Mouse (Mus musculus) layer of hippocampus, postnatal 14 days (tissue): Measurements from ENCODE around the gene Mrpl17. TPM values are rescaled to one million over a fixed set of nuclear protein-coding genes. Genes with fewer than 3 reads are reported as not detected.

Source experiments
- DNase-seq, 2 experiments: peaks; one replicate each; pipeline ENCODE4 v3.0.0; 2021 to 2022; ENCODE audit warnings: low spot score in 2 of 2, mixed read lengths in 1 of 2
- total RNA-seq, 2 experiments: library from RNA; stranded (reverse); gene quantifications; 2 replicates each; pipeline ENCODE4 v1.2.3; 2021

Mrpl17 gene
- total RNA-seq, 2 experiments from 2014 or later: 121 to 126 TPM

DNA sequence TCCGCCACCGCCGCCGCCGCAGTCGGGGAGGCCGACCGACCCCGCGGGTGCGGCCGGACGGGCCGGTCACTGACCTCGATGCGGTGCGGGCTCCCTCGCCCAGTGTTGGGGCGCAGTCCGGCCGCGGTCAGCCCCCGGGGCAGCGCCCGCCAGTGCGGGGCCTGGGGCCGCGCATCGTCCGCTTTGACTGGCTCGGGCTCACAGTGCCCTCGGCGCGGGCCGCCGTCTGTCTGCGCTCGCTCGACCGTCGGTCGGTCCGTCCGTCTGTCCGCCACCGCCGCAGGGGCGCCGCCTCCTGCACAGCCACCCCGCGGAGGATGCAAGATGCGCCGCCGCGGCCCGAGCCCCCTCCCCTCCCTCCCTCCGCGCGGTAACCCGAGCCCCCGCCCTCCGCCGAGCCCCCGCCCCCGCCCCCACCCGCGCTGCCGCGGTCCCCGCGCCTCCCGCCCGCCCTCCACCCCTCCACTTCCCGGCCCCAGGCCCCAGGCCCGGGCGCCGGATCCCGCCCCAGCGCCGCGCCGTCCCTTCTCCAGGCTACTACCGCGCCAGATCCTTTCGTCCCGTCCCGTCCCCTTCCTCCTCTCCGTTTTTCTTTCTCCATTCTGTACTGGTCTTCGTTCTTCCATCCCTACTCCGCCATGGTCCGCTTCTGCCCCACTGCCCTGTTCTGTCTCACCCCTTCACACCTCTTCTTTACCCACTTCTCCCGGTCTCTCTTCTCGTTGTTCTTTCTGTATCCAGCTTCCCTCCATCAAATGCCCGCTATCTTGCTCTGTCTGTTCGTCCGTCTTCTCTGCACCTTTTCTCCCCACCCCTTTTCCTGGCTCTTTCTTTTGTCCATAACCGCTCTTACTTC, 23.4 kb downstream of the Mrpl17 start, which contains the start of gene Dchs1:
Dchs1 (minus strand) TSS at position 370 of the 856 bp plus-strand sequence.
- no peak for DNase-seq

DNA sequence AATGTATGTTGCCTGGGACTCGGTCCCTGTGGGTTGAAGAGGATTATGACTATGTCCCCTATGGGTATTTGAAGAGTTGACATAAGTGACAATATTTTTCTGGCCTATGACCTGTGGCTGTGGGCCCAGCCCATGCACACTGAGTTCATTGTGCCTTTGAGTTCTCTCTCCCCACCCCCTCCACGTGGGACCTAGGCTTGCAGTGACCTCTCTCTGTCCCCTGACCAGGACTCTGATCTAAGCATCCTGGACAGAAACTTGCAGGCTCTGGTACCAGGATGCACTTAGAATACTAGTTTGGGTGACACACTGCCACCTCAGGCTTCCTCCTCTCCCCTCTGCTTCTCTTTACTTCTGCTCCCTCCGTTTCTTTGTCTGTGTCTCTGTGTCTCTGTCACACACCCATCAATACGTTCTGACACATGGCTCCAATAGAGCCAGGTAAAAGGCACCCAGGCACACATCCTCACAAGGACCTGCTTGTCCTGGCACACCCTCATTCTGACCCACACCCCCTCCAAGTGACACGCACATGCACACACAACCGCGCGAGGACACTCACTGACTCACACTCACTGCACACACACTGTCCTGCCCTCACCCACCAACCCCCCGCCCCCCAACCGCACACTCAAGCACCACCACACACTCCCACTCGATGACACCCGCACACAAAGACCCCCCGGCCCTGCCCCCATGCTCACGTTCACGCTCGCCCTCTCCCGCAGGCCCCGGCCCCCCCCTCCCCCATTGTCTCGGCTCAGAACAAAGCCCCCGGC, 24.2 kb downstream of the Mrpl17 start:
- DNase-seq: no peak

DNA sequence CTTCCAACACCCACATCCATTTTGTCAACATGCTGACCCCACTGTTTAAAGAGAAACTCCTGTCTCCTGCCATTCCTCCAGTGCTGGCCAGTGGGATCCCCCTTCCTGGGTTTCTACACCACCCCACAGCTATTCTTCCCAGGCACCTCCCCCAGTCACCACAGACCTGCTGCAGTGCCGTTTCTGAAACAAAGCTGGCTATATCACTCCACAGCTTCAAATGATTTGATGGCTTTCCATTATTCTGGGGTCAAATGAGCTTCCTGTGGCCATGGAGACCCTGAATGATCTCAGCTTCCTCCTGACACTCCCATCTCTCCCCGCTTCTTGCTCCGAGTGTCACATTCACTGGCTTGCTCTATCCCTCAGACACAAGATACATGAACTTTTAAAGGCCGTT, 26.3 kb downstream of the Mrpl17 start:
- no peak for DNase-seq

DNA sequence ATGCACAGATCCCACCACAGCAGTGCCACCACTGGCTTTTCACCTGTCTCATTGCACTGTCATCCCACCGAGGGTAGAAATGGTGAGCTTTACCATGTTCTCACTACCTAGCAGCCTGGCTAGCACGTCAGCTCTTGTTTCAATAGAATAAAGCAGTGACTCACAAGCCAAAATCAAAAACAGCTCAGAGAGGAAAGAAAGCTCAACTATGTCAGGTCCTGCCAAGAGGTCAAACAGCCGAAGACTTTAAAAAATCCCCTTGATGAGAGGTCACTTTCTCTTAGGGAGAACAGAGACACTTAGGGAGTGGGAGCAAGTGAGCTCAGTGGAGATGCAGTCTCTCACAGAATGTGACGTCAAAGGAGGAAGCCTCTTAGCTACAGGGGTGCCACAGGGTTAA, 27.0 kb downstream of the Mrpl17 start:
- DNase-seq: no peak

DNA sequence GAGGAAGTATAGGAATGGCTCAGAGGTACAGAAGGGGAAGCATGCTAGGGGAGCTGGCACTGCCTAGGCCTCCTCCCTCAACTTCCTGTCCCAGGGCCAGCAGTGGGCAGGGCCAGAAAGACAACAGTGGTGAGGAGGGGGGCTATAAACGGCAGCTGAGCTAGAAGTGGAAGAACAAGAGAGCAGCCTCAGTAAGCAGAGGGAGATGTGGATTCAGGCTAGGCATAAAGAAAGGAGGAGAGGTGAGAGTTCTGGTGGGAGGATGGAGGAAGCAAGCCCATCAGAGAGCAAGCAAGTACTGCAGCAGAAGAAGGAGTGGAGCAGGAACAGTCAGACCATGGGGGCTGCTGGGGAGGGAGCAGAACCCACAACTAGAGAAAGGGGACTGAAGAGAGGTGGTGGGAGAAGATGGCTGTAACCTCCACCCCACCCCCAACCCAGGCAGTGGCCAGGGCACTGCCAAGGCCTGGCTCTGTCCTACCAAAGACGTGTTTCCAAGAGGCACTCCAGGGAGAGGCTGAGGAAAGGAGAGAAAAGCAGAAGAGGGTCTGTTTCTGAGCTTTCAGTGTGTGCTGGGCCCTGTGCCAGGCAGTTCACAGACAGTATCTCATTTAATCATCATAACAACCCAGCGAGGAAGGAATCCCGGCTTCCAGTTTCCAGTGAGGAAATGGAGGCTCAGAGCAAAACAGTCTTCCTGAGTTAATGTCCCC, 32.2 kb downstream of the Mrpl17 start:
- DNase-seq: no peak

DNA sequence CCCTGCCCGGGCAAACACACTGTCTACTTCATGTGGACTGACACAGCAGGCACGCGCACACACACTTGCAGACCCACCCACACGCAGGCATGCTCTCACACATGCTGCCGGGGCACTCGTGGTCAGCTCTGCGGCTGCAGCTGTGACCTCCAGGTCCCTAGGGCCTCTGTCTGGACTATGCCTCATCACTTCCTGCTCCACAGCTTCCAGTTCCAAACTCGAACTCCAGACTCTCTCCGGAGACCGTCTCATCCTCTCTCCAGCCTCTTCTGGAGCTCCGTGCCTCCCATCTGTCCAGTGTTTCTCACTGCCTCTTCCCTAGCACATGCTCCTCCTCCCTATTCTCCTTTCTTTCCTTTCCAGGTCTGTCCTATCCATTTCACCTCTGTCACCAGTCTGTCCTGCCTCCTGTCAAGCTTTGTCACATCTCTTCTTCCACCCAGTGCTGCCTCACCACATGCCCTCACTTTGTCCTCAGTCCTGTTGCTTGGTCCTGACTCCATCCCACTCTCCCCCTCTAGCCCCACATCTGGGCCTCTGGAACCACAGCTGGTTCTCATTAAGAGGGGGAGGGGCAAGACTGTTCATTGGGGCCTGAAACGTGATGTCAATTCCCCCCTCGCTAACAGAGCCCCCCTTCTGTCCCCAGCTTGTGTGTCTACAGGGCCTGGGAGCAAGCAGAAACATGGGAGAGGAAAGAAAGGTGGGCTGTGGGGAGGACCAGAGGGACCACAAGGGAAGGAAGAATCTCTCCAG, 32.9 kb downstream of the Mrpl17 start:
- no peak for DNase-seq

DNA sequence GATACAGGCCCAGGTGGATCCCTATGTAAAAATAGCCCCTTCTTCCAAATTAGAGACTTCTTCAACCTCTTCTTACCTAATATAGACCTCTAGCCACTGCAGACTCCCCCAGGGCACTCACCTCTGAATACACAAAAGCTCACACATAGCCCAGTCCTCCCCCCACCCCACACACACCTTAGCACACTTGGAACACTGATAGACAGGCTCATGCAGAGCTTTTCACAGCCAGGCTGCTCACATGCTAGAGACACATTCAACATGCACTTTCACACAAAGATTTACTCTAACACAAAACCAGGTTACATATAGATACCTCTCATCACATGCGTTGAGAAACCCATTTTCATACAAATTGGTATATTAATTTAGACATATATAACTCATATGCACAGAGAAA, 33.6 kb downstream of the Mrpl17 start:
- no peak for DNase-seq

DNA sequence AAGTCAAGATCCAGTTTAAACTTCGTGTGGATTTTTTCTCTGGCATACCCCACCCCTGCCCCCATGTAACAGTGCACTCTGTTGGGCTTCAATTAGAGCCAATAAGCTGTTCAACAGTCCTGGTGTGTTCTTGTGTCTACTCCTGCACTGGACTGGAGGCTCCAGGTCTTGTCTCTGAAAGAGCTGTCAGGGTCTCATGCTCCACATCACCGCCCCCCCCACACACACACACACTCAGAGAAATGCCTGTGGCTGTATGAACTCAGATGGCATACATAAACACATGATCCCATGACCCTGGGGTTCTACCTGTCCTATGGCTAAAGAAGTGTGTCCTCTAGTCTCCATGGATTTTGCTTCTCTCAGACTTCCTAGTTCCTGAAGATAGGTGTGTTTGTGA, 34.9 kb downstream of the Mrpl17 start:
- no peak for DNase-seq

DNA sequence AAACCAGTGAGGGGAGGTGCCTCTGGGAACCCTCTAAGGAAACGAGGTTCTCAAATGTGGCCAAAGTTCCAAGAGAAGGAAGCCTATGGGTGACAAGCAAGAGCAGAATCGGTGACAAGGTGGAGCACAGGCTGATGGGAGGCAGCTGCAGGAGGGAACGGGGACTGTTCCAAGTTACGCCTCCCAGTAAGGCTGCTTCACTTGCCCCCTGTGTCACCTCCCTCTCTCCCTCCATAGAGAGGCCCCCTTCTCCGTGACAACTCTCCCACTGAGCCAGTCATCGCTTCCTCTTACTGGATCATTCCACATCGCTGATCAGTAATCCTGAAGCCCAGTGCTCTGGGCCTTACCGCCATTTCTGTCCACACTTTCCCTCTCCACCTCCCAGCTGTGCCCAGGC, 36.2 kb downstream of the Mrpl17 start:
- no peak for DNase-seq

DNA sequence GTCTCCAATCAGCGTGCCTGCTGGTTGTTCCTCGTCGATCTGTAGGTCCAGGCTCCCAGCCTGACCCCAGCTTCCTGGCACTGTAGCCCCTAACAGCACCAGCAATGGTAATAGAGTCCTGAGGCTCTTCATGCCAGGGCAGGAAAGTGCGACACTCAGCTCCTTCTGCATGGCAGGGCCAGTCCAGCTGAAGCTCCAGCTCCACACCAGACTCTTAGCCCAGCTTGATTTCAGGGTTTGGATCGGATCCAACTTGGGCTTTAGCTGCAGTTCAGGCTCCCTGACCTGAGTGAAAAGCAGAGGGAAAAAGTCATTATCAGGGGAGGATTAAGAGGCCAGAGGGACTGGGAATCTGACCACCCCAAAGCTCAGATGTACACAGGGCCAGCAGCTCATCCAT, 37.9 kb downstream of the Mrpl17 start:
- no peak for DNase-seq

DNA sequence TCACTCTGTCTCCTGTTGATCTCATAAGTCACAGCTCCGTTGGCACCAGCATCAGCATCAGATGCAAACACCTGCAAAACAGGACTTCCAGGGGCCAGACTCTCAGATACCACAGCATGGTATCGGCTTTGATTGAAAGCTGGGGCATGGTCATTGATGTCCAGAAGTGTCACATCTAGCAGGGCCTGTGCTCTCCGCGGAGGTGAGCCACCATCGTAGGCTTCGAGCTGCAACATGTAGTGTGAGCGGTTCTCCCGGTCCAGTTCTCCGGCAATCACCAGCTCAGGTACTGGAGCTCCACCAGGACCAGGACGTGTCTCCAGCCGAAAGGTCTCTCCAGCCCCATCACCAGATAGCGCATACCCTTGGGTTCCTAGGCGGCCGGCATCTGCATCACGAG, 38.6 kb downstream of the Mrpl17 start:
- no peak for DNase-seq

DNA sequence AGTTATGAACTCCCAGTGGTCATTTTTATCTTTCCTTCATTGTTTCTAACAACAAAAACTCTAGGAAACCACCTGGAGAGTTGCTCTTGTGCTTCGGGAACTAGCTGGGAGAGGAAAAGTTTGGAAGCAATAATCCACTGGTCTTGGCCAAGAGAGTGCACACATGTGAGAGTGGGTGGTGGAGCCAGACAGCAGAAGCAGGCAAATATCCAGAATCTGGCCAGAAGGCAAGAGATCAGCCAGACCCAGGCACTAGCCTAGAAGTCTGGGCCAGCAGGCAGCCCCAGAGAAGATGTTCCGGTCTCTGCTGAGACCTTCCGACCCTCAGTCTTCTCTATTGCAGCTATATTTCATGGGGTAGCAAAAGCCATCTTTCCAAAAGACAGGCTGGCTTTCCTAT, 40.9 kb downstream of the Mrpl17 start:
- no peak for DNase-seq

DNA sequence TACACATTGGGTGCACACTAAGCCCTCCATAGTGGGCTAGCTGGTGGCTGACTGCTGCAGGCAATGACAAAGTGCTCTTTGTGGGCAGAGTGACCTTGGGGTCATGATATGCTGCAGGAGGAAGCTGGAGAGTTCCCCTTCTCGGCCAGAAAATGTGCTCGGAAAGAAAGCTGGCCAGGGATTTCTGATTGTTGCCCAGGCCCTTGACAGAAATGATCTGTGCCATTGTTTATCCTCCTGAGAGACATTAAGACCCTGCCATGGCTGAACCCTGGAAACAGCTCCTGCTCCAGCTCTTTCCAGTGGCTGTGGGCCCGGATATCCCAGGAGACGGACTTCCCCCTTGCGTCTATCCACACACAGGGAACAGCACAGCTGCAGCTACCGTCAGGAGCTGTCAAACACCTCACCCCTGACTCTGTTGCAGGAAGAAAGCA, 43.2 kb downstream of the Mrpl17 start:
- no peak for DNase-seq

DNA sequence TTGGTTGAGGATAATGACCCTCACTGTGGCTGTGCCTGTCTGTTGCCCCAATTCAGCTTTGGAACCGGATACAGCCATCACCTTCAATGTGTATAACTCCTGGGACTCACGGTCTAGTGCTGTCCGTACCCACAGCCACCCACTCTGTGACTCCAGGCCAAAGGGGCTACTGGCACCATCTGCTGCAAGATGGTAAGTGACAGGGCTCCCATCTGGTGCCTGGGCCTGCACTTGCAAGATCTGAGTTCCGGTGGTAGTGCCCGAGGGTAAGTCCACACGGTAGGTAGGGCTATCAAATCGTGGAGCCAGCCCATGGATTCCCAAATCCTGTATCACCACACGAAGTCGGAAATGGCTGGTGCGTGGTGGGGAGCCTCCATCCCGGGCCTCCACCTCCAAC, 46.6 kb downstream of the Mrpl17 start:
- no peak for DNase-seq

DNA sequence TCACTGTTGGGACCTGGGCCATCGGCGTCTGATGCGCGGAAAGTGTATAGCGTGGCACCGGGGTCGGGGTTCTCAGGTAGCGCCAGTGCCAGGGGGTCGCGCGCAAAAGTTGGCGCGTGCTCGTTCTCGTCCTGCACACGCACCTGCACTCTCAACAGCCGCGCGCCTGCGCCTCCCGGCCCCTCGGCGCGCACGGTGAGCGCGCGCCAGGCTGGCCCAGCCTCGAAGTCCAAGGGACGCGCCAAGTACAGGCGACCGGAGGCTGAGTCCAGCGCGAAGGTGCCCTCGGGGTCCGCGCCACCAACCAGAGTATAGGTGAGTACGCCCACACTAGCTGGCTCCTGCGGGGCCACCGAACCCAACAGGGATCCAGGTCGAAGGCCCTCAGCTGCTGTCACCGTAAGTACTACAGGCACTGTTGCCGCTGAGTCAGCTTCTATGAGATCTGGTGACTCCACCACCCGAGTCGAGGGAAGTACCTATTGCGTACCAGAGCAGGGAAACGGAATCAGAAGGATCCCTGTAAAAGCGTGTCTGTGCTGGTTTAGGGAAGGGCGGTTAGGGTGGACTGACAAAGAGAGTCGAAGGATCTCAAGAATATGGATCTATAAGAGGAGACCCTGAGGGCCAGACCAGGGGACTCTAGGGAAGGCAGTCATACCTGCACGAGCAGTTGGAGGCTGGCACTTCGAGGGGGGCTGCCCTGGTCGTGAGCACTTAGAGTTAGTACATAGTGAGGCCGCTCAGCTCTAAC, 48.2 kb downstream of the Mrpl17 start:
- DNase-seq: no peak

DNA sequence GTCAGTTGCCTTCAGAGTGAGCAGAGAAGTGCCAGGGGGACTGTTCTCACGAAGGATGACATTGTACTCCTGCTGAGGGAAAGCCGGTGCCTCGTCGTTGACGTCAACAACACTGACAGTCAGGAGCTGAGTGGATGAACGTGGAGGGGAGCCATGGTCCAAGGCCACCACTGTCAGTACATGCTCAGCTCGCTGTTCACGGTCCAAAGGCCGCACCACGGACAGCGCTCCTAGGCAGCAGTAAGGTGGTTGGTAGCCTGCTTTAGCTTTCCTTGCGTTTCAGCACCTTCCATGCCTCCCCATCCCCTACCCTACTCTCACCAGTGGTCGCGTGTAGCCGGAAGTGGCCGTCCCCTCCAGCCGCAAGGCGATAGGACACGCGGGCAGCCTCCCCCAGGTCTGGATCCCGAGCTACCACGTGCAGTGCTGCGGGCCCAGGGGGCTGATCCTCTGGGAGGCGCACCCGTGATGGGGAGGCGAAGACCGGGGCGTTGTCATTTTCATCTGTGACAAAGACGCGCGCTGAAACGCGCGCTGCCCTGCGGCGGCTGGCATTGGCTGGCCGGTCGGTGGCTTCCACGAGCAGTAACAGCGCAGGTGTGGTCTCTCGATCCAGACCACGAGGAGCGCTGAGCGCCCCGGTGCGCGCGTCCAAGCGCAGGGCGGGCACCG, 49.0 kb downstream of the Mrpl17 start:
- no peak for DNase-seq

DNA sequence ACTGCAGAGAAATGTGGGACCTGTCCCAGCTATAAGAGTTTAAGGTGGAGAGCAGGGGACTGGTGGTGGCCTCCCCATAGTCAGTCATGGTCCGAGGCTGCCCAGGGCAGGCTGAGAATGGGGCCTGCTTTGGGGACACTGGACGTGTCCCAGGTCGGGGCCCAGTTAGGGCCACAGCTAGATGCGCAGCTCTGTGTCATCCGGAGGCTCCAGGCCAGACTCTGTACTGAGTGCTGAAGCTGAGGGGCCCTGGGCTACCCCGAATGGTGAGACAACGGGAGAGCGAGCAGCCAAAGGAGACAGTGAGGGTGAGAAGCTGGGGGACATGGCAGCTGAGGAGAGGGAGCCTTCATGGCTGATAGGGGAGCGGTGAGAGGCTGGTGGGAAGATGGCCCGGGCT, 57.6 kb downstream of the Mrpl17 start:
- no peak for DNase-seq
